Mouse (Mus musculus): ENCODE measurements around the gene Igfbp4.
A peak's percentile ranks its signal among the peaks of the same experiment; 100 is the strongest.

Gene Igfbp4

GRCm38 (mm10) chr11:99041051-99041729 lies at the start of gene Igfbp4:
TSS of gene Igfbp4 (plus strand) at chr11:99041244.
- no peak for DNase-seq (ENCODE audit: low read depth)

DNA sequence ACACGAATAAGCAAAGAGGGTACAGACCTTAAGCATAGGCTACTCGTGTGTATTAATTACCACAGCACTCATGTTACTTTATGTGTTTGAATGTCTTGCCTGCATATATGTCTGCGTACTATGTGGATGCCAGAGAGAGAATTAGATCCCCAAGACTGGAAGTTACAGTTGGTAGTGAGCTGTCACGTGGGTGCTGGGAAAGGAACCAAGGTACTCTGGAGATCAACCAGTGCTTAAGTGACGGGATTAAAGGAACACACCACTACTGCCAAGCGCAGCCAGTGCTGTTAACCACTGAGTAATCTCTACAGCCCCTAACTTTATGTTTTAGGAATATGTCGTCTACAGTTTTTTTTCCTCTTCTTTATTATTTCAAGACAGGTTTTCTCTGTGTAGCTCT lies 45.1 kb upstream of the Igfbp4 start:
- no peak for DNase-seq (ENCODE audit: low read depth)

- DNase-seq (ENCODE audit: low read depth), result no peak
Measured at GRCm38 (mm10) chr11:98997659-98998058, 43.4 kb upstream of the Igfbp4 start.

DNA sequence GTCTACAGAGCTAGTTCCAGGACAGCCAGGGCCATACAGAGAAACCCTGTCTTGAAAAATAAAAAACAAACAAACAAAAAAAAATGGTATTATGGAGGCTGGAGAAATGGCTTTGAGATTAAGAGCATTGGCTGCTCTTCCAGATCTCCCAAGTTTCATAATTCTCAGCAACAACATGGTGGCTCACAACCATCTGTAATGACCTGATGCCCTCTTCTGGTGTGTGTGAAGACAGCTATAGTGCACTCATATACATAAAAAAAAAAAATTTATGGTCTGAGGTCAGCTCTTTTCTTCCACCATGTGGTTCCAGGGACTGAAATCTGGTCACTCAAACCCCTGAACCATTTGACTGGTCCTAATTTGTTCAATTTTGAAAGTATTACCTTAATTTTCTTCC lies 42.3 kb upstream of the Igfbp4 start:
- DNase-seq (ENCODE audit: low read depth), result no peak

DNA sequence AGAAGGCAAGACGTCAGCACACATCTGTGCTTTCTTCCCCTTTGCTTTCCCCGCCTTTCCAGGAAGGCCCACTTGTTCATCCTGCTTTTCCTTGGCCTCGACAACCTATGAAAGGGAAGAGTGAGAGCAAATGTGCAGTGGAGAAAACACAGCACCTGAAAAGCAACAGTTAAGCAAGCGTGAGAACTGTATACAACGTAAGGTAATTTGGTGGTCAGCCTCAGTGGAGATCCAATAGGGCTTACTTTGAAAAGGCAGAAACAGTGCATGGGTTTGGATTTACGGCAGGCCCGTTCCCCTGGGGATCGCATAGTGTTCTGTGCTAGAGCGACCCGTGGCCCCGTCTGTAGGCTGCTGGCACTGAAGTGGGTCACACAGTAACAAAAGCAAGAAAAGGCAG lies 41.8 kb upstream of the Igfbp4 start:
- DNase-seq (ENCODE audit: low read depth), result no peak

DNA sequence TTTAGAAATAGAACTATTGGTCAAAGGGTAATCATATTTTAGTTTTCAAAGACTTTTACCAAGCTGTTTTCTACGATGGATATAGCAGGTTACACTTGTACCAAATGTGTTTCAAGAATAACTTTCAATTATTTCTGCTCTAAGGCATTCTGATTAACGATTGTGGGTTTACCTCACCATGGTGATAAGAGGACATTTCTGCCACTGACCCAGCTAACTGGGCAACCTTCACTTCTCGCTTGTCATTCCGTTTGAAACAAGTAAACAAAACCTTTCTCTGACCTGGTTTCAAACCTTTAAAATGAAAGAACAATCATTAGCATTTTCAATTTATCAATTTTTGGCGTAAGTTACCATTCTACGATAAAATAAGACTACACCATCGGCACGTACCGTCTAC lies 34.3 kb upstream of the Igfbp4 start:
- DNase-seq (ENCODE audit: low read depth), result no peak

- no peak for DNase-seq (ENCODE audit: low read depth)
Measured at GRCm38 (mm10) chr11:99010124-99010523, 30.9 kb upstream of the Igfbp4 start.

DNA sequence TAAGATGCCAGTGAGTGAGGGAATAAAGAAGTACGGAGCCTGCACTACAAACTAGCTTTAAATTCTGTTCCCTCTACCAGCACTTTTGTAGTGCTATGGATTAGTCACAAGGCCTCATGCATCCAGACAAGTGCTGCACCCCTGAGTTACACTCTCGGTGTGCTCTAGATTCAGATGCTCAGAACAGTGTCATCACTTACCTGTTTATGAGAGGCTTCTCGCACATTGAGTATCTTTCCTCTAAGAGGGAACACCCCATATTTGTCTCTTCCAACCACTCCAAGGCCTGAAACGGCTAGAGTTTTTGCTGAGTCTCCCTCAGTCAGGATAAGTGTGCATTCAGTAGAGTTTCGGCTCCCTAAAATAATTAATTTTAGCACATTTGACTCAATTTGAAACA lies 30.3 kb upstream of the Igfbp4 start:
- DNase-seq (ENCODE audit: low read depth), result no peak

- DNase-seq (ENCODE audit: low read depth), result no peak
Measured at GRCm38 (mm10) chr11:99013856-99014255, 27.2 kb upstream of the Igfbp4 start.

DNA sequence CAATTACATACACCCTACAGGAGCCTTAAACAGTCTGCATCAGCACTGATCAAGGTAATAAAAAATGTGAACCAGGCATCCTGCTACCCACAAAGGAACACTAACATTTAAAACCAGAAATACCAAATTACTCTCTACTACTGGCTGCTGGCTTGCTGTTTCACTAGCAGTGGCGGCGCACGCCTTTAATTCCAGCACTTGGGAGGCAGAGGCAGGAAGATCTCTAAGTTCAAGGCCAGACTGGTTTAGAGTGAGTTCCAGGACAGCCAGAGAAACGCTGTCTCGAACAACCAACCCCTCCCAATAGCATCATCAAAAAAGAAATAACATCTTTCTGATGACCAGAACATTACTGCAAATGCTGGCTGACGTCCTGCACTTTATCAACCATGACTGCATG lies 21.2 kb upstream of the Igfbp4 start:
- DNase-seq (ENCODE audit: low read depth), result no peak

DNA sequence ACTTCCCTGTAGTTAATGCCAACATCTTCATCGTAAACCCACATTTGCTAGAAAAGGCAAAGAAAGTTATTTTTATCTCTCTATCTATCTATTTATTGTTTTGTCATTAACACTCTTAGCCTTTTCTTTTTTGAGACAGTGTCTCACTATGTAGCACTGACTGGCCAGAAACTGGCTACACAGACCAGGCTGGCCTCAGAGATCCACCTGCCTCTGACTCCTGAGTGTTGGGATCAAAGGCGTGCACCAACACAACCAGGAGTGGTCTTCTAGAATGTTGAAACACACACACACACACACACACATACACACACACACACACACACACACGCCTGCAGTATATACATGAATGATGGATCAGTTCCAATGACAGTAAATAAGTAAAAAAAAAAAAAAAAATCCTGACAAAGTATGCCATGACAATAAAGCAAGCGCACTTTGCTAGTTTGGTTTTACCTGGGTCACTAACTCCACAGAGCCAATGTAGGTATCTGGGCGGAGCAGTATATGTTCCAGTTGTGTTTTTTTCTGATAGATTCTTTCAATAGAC lies 18.6 kb upstream of the Igfbp4 start:
- DNase-seq (ENCODE audit: low read depth), result no peak

GRCm38 (mm10) chr11:99023094-99023493 lies 17.9 kb upstream of the Igfbp4 start:
- DNase-seq (ENCODE audit: low read depth), result no peak

- peak; percentile 100 for DNase-seq (ENCODE audit: low read depth)
Measured at GRCm38 (mm10) chr11:99023500-99024467, 17.3 kb upstream of the Igfbp4 start, which contains the start of gene Top2a. TSS of gene Top2a (minus strand) at chr11:99024189.

- DNase-seq (ENCODE audit: low read depth), result no peak
Measured at GRCm38 (mm10) chr11:99024468-99025134, 16.4 kb upstream of the Igfbp4 start.

DNA sequence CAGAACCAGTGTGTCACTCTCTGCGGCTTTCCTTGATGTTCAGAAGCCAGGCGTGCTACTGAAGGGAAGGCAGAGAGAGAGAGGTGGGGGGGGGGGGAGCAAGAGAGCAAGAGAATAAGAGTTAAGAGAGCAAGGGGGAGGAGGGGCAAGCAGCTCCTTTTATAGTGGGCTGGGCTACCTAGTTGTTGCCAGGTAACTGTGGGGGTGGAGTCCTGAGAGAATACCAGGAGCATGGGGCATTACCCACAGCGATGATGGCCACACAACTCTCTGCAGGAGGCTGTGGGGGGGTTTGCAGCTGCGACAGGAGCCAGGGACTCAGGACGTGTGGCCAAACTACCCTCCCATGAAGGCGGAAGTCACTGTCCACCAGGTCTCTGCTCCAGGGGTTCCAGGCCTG lies 15.2 kb upstream of the Igfbp4 start:
- DNase-seq (ENCODE audit: low read depth), result no peak

DNA sequence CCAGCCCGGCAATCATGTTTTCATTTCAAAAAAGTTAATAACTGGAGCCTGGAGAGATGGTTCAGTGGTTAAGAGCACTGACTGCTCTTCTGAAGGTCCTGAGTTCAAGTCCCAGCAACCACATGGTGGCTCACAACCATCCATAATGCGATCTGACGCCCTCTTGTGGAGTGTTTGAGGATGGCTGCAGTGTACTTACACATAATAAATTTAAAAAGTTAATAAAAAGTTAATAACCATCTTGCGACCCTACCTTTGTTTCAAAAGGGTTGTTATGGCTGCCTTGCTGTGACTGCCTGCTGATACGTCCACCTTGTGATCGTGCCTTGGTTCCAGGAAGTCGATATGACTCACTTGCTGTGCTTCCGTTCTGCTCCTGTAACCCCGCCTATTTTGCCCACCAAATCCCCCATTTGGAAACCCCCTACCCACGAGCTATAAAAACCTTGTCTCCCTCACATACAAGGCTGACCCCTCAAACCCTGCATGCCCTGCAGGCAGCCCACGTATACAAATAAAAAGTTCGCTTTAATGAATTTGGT lies 14.1 kb upstream of the Igfbp4 start:
- DNase-seq (ENCODE audit: low read depth), result no peak

GRCm38 (mm10) chr11:99035350-99035749 lies 5.7 kb upstream of the Igfbp4 start:
- no peak for DNase-seq (ENCODE audit: low read depth)

DNA sequence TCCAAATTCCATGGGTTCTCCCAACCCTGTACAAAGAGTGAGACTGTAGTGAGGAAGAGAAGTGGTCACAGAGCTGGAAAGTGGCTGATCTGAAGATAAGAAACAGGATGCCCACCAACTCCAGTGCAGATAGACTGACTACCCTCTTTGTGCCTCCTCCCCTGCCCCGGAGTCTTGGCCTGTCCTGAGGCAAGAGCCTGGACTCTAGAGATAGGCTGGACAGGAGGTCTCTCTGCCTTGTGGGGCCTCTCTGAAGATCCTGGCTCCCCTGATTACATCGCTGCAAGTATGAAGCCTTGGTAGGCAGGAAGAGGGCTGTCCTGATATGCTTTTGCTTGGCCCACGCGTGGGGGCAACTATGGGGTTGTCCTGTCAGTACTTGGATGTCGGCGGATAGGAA lies 4.8 kb upstream of the Igfbp4 start:
- DNase-seq (ENCODE audit: low read depth), result no peak

DNA sequence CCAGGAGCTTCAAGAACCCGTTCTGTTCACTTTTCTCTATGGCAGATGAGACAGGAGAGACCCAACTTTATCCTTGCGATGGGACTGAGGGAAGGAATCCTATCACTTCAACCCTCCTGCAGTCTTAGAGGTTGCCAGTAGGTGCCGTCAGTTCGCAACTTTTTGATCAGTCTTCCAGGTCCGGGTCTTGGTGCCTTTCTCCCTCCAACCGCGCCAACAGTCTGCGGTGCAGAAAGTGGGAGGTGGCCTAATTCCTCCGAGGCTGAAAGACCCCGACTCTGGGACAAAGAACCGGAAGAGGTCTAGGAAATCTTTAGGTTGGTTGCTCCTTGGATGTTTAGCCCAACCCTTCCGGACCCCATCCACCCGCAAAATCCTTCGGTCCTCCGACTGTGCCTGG lies 1.3 kb upstream of the Igfbp4 start:
- no peak for DNase-seq (ENCODE audit: low read depth)

DNA sequence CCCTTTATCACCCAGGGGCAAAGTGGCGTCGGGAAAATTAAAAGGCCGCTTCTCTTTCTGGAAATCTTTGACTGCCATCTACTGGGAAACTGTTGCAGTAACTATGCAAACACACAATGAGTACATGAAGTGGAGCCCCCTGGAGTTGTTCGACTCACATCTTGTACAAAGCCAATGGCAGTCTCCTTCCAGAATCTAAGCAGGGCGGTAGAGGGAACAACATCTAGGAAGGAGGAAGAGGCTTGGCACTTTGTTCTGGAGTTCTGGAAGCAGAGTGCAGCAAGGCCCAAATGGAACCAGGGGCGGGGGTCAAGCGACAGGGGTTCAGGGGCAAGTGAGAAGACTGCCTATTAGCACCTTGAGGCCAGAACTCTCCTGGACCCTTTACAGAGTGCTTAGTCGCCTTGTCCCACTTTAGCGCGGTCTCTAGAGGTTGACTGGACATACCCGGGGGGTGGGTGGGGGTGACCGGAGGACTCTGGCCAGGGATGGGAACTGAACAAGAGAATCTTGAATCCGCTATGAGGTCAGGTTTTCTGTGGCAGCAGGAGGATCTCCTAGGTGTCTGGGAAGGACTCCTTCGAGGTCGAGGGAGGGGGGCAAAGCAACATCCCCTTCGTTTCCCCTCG lies 584 bp upstream of the Igfbp4 start:
- DNase-seq (ENCODE audit: low read depth), result no peak

Measured in fibroblast of lung, adult 2 months (primary cell).